Mouse (Mus musculus) bone marrow, adult 2 months (tissue): Measurements from ENCODE around the gene Vma21.

Experiments
- CTCF ChIP-seq: fragments of 200-500 bp; IDR thresholded peaks from 2 replicates; pipeline ENCODE4 v1.5.1; 2011; ENCODE audit warnings: low read length, control low read depth; ENCODE audit not compliant: control insufficient read depth, insufficient read depth
- POLR2A ChIP-seq: fragments of 200-500 bp; IDR thresholded peaks from 2 replicates; pipeline ENCODE4 v1.6.1; 2011; ENCODE audit warnings: low read depth, mild to moderate bottlenecking, control low read depth, low read length, borderline replicate concordance; ENCODE audit not compliant: control insufficient read depth

GRCm38 (mm10) chrX:71811966-71812835 is 3.5 kb upstream of the Vma21 start:
- no peak for TF ChIP-seq CTCF
- TF ChIP-seq POLR2A: no peak
